Mouse (Mus musculus) adrenal gland (tissue): ENCODE measurements around the gene Akt1s1.

Experiments used
- intact Hi-C: fragments of 180-260 bp; cut with DNase I; formaldehyde crosslinking; loops from one replicate; pipeline ENCODE4 v1.15.1; 2025

Gene Akt1s1

DNA sequence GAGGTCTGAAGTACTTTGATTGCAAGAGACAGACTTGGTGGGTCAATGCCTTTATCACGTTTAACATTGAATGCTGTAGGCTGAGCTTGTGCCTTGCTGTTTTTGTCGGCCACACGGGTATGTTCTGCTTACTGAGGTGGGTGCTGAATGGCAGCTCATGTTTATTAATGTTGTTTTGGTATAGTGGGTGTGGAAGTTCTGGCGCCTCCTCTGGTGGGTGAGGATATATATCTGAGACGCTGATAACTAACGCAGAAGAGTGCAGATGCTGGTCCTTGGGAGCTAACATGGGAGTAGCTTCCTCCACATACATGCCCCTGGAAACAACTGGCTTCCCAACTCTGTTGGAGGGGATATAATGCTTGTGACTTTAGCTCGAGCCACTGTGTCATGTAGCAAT, 25.4 kb upstream of the Akt1s1 start:
- intact Hi-C loops = no loop called here

DNA sequence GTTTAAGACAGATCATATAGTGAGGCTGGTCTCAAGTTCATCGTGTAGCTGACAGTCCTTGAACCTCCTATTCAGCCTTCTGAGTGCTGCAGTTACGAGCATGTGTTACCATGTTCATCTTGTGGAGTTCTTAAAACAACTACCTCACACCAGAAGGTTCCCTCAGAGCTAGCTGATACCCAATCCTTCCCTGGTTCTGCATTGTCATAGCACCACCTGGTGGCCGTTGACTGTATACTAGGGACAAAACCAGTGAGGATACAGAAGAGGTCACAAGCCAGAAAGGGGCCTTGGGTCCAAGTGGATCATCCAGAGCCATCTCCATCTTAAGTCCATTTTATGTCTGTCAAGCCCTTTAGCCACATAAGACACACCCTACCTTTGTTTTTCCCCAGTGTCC, 23.9 kb upstream of the Akt1s1 start:
- intact Hi-C loops = loop anchor here (2.0 kb wide), 1 partner anchor 100 kb away; no protein-coding TSS in a partner anchor

DNA sequence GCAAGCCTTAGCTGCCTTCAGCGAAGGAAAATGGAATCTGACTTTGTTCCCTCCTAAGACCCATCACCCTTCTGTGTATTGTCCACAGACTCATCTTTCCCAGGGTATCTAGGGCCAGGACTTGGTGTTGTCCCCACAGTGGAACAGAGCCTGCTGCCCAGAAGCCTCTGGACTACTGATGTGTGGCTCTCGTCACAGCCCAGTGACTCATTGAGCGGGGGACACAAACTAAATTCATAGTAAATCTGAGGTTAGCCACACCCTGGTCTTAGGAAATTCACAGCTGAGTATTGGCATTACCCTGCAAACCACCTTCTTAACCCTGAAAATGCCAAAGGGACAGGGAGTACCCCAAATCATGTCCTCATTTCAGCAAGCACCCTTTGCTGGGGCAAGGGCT, 22.0 kb upstream of the Akt1s1 start:
- intact Hi-C loops = no loop called here

DNA sequence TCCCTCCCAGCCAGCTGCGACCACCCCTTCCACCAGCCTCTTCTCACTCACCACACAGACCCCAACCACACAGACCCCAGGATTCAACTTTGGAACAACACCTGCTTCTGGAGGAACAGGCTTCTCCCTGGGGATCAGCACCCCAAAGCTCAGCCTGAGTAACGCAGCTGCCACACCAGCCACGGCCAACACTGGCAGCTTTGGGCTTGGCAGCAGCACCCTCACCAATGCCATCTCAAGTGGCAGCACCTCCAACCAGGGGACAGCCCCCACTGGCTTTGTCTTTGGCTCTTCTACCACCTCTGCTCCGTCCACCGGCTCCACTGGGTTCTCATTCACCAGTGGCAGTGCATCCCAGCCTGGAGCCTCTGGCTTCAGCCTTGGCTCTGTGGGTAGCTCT, 20.1 kb upstream of the Akt1s1 start:
- intact Hi-C loops = no loop called here

DNA sequence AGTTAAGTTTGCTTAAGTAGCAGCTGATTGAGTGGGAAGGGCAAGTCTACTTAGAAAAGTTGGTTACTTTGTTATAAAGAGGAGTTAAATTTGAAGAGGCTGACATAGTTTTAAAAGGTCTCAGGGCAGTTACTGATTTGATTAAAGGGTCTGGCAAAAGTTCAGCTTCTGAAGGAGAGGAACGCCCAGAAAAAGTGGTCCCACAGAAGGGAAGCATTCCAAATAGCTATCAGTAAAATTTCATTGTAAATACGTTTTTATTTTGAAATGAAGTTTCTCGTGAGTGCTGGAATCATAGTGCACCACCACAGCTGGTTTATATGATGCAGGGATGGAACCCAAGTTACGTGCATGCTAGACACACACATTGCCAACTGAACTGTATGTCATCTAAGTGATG, 16.0 kb upstream of the Akt1s1 start:
- intact Hi-C loops = no loop called here

DNA sequence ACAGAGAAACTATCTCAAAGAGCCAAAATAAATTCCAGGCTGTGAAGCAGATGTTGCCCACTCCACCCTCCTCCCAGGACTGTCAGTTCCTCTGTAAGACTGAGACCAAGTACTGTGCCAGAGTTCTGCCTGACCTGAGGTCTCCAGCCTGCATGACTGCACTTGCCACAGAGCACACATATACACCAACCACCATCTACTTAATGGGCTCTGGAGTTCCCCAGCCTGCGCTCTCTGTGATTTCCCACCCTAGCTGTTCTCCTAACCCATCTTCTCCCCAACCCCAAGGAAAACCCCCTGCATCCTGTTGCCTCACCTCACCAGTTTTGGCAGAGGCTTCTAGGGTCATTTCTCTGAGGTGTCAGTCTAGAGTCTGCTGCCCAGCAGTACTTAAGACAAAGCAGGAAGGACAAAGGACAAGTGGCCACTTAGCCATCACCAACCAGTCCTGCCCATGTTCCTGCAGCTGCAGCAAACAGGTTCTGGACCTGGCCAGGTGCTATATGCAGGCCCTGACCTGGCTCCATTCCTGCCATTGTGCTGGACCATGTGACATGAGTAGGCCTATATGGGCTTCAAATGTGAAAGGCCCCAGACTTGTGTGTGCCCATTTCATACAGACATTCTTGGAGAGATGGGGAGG, 13.3 kb upstream of the Akt1s1 start:
- intact Hi-C loops = no loop called here

DNA sequence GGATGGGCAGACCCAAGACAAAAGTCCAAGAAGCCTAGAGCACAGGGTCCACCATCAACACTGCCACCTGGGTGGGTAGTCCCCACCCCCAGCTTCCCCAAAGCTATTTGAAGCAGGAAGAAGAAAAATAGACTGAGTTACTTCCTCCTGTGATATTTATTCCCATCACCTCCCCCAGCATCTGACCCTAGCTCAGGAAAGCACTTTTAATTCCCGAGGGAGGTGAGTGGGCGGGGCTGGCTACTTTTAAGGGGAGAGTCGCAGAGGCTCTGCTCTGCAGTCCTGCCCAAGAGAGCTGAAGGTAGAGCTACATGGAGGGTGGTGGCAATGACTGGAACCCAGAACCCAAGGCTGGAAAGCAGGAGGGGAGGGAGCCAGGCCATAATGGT, 12.8 kb upstream of the Akt1s1 start:
- intact Hi-C loops = no loop called here

DNA sequence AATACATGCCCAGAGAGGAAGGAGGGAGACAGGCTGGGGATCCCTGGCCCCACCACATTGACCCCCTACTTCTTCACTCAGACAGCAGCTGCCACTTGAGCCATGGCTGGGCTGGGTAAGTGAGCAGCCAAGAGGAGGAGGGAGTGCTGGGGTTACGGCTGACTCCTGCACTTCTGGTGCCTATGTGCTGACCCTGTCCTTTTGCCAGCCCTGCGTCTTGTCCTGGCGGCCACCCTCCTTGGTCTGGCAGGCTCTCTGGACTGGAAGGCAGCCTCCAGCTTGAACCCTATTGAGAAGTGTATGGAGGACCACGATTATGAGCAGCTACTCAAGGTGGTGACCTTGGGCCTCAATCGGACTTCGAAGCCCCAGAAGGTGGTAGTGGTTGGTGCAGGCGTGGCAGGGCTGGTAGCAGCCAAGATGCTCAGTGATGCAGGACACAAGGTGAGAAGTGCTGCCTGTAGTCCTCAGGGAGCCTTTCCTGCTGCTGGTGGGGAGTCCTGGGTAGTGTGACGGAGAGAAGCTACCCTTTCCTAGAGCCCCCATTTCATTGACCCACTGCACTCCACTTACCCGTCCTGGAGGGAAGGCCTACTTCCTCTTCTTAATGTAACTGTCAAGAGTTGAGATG, 12.3 kb upstream of the Akt1s1 start:
- intact Hi-C loops = no loop called here

DNA sequence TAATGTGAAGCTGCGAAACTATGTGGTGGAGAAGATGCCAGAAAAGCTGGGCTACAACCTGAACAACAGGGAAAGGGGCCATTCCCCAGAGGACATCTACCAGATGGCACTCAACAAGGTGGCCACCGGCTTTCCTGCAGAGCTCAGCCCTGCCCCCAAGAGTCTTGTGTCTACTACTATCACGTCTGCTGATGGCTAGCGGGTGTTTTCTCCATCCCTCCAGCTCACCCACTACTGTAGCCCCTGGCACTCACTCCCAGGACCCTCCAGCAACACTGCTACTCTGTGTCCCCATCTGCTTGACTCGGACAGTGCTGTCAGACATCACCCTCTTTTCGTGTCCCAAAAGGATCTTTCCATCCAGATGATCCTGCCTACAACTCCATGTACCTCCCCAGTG, 10.7 kb upstream of the Akt1s1 start:
- intact Hi-C loops = no loop called here

DNA sequence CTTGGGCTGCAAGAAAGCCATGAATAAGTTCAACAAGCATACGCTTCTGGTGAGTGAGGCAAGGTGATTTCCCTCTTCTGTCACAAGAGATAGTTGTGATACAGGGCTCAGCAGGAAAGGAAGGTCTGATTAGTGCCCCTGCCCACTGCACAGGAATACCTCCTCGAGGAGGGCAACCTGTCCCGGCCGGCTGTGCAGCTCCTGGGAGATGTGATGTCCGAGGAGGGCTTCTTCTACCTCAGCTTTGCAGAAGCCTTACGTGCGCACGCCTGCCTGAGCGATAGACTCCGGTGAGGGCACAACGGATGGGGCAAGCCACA, 9.7 kb upstream of the Akt1s1 start:
- intact Hi-C loops = no loop called here

DNA sequence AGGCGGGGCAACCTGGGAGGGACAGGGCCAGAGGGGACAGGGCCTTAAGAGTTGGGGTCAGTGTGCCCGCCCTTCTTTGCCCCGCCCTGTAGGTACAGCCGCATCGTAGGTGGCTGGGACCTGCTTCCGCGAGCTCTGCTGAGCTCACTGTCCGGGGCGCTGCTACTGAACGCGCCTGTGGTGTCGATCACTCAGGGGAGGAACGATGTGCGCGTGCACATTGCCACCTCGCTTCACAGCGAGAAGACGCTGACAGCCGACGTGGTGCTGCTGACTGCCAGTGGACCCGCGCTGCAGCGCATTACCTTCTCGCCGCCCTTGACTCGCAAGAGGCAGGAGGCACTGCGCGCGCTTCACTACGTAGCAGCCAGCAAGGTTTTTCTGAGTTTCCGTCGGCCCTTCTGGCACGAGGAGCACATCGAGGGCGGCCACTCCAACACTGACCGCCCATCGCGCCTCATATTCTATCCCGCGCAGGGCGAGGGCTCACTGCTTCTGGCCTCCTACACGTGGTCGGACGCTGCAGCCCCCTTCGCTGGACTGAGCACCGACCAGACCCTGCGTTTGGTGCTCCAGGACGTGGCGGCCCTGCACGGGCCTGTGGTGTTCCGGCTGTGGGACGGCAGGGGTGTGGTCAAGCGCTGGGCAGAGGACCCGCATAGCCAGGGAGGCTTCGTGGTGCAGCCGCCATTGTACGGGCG, 9.2 kb upstream of the Akt1s1 start:
- intact Hi-C loops = no loop called here

DNA sequence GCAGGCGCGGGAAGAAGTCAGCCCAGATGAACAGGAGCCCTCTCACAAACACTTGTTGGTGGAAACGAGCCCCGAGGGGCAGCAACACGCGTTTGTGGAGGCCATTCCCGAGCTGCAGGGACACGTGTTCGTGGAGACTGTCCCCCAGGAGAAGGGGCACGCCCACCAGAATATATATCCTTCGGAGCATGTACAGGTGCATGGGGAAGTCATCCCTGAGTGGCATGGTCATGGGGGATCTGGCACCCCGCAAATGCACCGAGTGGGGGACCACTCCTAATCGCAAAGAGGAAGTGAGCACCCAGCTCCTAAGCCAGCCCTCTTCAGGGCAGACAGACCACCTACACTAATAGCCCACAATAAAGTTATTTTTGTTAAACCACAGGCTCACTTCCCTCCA, 8.4 kb upstream of the Akt1s1 start:
- intact Hi-C loops = no loop called here

DNA sequence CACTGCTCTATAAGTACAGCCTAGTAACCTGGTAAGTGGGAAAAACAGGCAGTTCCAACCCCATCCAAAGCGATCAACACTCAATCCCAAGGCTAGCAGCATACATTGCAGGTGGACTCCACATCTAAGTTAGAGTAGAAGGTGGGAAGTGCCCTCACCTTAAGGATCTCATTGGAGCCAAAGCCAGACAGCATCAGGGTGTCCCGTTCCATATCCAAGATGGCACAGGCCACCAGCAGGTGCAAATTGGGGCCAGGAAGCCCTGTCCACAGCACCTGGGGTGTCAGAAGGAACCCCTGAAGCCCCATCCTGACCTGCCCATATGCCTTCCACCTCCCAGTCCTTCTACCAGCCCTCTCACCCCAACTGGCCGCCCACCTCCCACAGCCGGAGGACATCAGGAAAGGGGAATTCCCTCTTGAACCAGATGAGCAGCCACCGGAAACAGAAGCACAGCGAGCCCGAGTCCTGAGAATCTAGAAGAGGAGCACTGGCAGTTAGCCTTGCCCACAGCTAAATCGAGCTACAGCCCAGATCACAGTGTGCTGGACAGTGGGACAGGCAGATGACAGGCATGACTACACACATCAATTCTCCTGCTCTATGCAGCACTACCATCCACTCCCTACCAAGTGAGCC, 6.8 kb upstream of the Akt1s1 start:
- intact Hi-C loops = no loop called here

DNA sequence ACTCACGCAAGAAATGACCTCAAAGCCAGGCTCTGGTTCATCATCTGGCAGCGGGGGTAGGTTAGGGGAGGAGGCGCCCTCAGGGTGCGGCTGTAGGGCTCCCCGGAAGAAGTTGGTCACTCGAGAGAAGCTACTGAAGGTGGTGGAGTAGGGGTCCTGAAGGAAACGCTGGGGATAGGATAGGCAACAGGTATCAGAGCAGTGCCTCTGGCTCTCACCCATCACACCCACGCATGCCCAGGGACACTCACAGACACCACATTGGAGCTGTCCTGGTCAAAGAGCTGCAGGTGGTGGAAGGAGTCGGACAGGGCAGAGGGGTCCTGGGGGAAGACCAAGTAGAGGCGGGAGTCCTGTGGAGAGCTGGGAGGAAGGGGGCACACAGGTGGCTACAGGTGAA, 3.8 kb upstream of the Akt1s1 start:
- intact Hi-C loops = no loop called here

DNA sequence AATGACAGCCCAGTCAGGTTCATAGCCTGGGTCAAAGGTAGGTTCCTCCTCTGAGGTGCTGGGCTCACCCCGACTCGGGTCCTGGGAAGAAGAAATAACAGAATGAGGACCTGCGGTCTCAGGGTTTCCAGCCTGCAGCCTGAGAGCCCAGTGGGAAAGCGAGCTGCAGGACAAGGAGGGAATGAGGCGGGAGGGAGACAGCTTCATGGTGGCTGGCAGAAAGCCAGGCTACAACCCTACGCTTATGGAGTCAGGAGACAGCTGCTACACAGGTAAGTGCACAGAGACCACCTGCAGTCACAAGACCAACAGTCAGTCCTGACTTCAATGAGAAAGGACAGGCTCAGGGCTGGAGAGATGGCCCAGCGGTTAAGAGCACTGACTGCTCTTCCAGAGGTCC, 2.0 kb upstream of the Akt1s1 start:
- intact Hi-C loops = no loop called here

DNA sequence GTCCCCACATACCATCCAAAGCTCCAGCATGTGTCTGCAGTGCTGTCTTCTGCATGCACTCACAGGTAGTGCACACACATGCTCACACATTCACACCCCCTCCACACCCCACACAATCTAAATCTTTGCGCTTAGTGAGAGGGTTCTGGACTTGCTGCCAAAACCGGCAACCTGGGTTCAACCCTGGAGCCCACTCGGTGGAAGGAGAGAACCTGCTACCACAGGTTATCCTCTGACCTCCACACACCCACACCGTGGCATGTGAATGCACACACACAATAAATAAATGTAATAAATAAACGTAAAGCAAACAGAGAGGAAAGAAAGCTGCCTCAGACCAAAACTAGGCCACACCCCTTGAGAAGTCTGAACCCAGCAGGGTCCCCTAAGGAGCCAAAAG, 1.0 kb upstream of the Akt1s1 start:
- intact Hi-C loops = no loop called here

DNA sequence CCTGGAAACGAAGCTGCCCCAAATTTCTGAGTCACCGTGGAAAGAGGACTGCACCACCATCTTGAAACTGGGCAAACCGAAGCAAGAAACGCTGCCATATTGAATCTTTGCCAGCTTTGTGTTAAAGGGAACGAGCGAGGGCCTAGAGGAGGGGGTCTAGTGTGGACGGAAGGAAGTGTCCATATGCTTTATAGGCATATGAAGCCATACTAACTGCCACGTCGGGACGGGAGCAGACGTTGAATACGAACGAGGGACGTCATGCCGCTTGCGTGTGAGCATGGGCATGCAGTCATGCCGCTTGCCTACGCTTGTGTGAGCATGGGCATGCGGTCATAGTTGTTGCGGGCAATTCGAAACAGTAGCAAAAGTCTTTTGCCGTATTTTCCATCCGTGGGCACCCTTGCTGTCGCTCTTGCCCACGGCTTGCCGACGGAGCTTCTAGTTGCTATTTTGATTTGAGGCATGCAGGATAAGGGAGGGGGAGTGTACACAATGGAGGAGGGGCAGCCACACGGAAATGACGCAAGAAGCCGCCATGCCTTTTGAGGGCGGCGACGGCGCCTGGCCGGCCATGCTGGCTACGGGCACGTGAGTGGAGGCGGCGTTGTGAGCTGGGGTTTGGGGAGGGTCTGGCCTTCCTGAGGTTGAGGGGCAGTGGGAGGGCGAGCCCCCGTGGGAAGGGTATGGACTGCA, 773 bp downstream of the Akt1s1 start:
- intact Hi-C loops = no loop called here

DNA sequence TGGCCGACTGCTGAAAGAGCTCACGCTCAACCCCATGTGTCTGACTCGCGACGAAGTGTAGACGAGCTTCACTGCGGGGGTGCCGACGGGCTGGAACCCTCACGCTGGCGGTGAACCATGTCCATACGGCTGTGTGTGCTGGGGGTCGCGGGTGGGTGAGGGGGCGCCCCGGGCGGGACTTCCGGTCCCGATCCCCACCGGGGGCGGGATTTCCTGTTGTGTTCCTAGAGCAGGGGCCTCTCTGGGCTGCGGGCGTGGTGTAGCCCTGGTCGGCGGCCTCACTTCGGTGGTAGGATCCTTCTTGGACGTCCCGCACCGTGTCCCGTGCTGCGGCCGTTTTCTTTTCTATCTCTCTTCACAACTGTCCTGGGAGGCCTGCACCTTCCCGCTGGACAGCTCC, 1.4 kb downstream of the Akt1s1 start:
- intact Hi-C loops = no loop called here

DNA sequence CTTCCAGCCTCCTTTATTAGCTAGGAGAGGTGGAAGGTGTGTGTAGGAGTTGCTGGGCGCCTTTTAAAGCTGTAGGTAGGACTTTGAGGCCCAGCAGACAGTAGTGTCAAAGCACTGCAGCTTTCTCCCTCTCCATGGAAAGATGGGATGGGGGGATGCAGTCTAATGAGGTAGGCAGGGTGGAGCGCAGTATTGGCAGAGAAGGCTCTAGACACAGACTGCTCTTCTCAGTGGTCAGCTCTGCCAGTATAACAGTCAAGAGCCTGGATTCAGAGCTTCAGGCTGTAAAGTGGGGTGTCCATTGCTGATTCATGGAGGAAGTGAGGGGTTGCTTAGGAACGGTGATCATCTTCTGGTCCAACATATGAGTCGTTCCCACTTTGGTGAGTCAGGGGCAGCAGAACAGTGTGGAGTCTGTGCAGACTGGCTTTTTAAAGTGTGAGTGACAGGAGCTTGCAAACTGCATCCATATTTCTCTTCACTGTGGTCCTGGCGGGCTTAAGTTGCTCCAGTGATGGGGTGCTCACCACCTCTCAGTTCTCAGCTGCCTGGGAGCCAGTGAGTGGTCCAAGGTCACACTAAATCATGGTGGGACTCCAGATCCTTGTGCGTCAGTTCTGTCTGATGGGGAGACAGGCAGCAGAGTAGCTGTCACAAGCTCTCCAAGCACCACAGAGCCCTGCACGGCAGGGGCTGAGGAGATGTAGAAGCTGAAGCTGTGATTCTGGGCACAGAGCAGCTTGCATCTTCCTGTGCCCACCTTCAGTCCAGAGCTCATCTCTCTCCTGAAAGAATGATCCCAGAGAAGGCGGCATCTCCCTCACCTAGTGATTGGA, 2.2 kb downstream of the Akt1s1 start:
- intact Hi-C loops = no loop called here

DNA sequence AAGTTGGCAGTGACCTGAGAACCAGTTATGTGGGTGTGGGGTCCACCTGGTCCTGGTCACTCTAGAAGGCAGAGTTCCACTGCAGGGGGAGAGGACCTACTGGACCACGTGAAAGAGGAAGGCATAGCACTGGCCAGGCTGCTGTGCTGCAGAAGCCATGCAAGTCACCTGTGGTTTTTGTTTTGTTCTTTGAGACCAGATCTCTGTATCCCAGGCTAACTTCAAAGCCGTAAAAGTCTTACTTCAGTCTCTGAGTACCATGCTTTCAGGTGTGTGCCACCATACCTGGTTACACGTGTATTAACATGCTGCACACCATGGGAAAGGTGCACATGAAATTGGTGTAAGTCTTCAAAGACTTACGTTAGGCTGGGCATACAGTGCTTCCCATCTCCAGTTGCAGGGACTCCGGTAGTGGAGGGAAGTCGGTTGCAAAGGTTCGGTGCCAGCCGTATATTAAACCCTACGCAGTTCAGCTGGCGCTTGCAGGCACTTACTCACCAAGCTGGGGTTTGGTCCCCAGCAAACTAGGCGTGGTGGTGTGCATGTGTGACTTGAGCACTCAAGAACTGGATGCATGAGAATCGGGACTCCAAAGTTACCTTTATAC, 2.9 kb downstream of the Akt1s1 start:
- intact Hi-C loops = no loop called here
